Mouse (Mus musculus): ENCODE results near the gene Gpank1.

The Gpank1 gene

DNA sequence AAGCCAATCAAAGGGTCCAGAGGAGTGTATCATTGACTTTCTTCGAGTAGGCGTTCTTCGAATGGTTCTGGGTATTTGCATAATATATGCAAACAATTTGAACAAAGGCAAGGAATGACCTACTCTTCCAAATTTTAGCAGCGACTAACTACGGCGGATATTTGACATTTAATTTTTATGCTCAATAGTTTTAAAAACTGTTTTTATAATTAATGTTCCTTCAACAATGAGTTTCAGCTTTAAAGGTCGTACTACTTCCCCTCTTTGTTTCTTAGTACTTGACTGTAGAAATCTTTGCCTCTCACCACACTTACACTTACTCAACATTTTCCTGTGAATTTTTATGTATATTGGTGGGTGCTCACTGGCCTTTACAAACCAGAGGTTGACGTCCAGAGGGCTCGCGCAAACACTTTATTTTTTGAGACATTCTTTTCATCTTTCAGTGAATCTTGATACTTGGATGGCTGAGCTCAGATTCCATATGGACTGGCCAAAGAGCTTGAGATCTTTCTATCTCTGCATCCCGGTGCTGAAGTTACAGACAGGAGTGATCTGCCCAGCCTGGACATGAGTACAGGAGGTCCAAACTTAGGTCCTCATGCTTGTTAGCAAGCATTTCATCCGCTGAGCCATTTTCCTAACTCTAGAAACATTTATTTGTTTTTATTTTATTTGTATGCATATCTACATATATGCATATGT is 44.3 kb downstream of the Gpank1 start:
- H3K4me3 ChIP-seq (replicated peaks; ENCODE audit: low read length): peak overlapping the region; percentile 83
- H3K27me3 ChIP-seq (ENCODE audit: insufficient read depth, low read length): 0 out of 2 replicates have a peak, but pooled peaks cover 3% of the 10 kb centered on the region
- no peaks in the 10 kb centered on the region for H3K9me3 ChIP-seq (ENCODE audit: low read length)
- H3K36me3 ChIP-seq (ENCODE audit: insufficient read depth, low read length): peaks cover 39% of the 10 kb centered on the region
- H3K4me1 ChIP-seq (replicated peaks; ENCODE audit: low read depth, low read length): peaks cover 43% of the 10 kb centered on the region
- TF ChIP-seq NANOG (IDR thresholded peaks at IDR 0.05; ENCODE audit: borderline replicate concordance, low read length) (no peak), POU5F1 (IDR thresholded peaks at IDR 0.05; ENCODE audit: borderline replicate concordance, low read length) (peak; percentile 78; the same call in 1 of the 2 replicates)

DNA sequence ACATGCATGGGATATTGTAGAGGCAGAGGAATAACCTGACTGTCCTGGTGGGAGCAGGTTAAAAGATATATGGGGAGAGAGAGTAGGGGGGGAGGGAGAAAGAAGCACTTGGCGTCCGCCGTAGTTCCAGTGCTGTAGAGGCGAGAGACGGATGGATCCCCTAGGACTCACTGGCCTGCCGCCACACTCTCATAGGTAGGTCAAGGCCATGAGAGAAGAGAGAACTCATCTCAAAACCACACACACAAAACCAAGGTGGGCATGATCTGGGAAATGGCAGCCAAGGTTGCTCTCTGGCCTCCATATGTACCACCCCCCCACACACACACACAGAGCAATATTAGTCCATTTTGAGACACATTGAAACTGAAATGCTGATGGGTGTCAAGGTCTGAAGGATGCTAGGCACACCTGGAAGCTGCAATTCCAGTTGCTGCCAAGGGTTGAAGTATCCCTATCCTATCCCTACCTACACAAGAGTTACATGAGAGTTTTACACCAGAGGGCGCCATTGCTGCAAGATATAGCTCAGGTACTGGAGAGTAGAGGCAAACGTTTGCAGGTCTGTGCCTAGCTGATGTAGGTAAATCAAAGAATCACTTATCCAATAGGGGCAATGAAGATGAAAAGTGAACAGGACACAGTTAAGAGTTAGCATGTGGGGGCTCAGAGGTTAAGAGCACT is 45.2 kb downstream of the Gpank1 start:
- Histone ChIP-seq H3K9me3 (ENCODE audit: low read length) (no peaks in the 10 kb centered on the region), H3K4me3 (replicated peaks; ENCODE audit: low read length) (peak overlapping the region; percentile 83; the same call in 1 of the 2 replicates), H3K4me1 (replicated peaks; ENCODE audit: low read depth, low read length) (peaks cover 34% of the 10 kb centered on the region), H3K27me3 (ENCODE audit: insufficient read depth, low read length) (peaks cover 11% of the 10 kb centered on the region; the same call in 1 of the 2 replicates), H3K36me3 (ENCODE audit: insufficient read depth, low read length) (peaks cover 30% of the 10 kb centered on the region)
- TF ChIP-seq NANOG (IDR thresholded peaks at IDR 0.05; ENCODE audit: borderline replicate concordance, low read length): no peak
- peak; percentile 62 for TF ChIP-seq CTCF (conservative IDR thresholded peaks at IDR 0.05; ENCODE audit: low read length)

DNA sequence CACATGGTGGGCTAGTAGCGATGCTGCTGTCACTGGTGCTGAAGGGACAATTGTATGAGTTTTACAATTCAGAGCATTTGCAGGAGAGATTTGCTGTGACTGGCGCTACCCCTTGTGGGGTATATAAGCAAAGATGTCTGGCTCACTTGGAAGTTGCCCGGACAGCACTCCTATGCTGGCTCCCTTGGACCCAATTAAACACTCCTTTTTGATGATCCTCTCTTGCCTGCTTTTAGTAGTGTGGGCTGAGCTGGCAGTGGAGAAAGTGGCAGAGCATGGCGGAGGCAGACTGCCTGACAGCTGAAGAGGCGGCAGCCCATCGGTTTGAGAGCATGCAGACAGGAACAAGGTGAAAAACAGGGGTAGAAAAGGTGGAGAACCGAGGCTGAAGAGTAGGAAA is 46.5 kb downstream of the Gpank1 start:
- no peaks in the 10 kb centered on the region for H3K9me3 ChIP-seq (ENCODE audit: low read length)
- no peak for TF ChIP-seq CTCF (conservative IDR thresholded peaks at IDR 0.05; ENCODE audit: low read length)
- peaks cover 17% of the 10 kb centered on the region for H3K36me3 ChIP-seq (ENCODE audit: insufficient read depth, low read length)
- peaks cover 23% of the 10 kb centered on the region for H3K27me3 ChIP-seq (ENCODE audit: insufficient read depth, low read length)
- peaks cover 21% of the 10 kb centered on the region for H3K4me1 ChIP-seq (replicated peaks; ENCODE audit: low read depth, low read length)
- H3K4me3 ChIP-seq (replicated peaks; ENCODE audit: low read length): no peak overlapping the region

DNA sequence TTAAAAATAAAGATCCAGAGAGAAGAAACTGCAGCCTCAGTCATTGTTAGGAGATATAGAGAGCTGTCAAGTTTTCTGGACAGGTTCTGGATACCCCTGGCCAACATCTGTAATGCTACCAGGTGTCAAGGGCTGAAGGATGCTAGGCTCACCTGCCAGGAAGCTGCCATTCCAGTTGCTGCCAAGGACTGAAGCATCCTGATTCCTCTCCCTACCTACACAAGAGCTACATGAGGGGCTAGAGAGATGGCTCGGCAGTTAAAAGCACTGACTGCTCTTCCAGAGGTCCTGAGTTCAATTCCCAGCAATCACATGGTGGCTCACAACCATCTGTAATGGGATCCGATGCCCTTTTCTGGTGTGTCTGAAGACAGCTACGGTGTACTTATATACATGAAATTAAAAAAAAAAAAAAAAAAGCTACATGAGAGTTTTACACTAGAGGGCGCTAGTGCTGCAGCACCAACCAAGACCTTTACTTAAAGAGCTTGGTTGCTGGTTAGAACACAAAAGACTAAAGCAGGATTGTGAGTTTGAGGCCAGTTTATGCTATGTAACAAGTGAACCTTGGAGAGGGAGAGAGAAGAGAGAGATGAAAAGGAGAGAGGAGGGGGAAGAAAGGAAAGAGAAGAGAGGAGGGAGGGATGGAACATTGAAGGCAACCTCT is 47.4 kb downstream of the Gpank1 start:
- H3K4me3 ChIP-seq (replicated peaks; ENCODE audit: low read length): no peak overlapping the region
- no peaks in the 10 kb centered on the region for H3K9me3 ChIP-seq (ENCODE audit: low read length)
- H3K4me1 ChIP-seq (replicated peaks; ENCODE audit: low read depth, low read length): peaks cover 13% of the 10 kb centered on the region
- peaks cover 31% of the 10 kb centered on the region for H3K27me3 ChIP-seq (ENCODE audit: insufficient read depth, low read length)
- TF ChIP-seq CTCF (conservative IDR thresholded peaks at IDR 0.05; ENCODE audit: low read length) (peak; percentile 71), NANOG (IDR thresholded peaks at IDR 0.05; ENCODE audit: borderline replicate concordance, low read length) (no peak)
- H3K36me3 ChIP-seq (ENCODE audit: insufficient read depth, low read length): peaks cover 8% of the 10 kb centered on the region; the same call in 1 of the 2 replicates

DNA sequence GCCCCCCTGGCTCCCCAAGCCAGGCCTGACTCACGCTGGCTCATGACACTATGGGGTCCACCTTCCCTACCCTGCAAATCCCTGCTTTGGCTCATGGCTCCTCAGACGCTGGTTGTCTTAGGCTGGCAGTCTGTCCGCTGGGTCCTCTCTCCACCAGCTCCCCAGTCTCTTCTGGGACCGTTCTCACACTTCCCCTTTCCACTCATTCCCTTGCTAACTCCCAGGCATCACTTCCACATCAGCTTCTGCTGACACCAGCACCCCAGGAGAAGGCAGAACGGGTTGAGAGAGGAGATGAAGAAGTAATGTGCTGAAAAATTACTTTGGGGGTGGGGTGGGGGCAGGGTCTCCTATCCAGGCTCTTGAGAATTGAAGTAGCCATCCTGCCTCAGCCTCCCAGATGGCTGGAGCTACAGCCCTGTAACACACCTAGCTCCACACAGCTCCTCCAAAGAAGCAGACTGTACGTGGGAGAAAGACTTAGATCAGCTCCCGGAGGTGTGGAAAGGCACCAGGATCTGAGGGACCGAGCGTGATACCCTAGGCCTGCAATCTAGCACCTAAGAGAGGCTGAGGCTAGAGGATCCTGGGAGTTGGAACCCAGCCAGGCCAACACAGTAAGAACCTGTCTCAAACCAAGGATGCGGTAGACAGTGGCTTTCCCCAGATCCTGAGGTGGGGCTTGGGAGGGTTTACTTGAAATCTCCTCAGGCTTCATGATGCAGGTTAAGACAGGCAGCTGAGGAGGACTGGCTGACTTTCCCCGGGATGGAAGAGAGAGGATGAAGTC is 51.4 kb downstream of the Gpank1 start:
- H3K4me1 ChIP-seq (replicated peaks; ENCODE audit: low read depth, low read length): no peaks in the 10 kb centered on the region
- TF ChIP-seq NANOG (IDR thresholded peaks at IDR 0.05; ENCODE audit: borderline replicate concordance, low read length): no peak
- no peak for TF ChIP-seq CTCF (conservative IDR thresholded peaks at IDR 0.05; ENCODE audit: low read length)
- no peaks in the 10 kb centered on the region for H3K9me3 ChIP-seq (ENCODE audit: low read length)
- H3K27me3 ChIP-seq (ENCODE audit: insufficient read depth, low read length): peaks cover 39% of the 10 kb centered on the region
- peaks cover 4% of the 10 kb centered on the region; the same call in 1 of the 2 replicates for H3K36me3 ChIP-seq (ENCODE audit: insufficient read depth, low read length)
- no peak overlapping the region for H3K4me3 ChIP-seq (replicated peaks; ENCODE audit: low read length)

DNA sequence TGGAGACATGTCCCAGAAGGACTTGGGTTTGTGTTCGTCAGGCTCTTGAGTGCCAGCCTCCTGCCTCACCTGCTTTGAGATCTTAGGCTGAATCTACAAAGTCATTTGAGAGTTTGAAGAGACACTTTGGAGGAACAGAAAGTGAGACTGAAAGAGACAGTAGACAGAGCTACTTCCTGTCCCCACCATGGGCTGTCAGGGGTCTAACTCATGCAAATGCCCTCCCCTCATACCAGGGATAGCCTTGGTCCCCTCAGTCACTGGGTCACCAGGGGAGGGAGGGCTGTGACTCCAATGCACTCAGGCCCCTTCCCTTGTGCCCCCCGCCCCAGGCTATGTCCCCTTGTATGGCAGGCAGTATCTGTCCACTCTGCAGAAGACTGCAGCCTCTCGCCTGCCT is 52.1 kb downstream of the Gpank1 start:
- H3K4me1 ChIP-seq (replicated peaks; ENCODE audit: low read depth, low read length): no peaks in the 10 kb centered on the region
- no peak overlapping the region for H3K4me3 ChIP-seq (replicated peaks; ENCODE audit: low read length)
- H3K36me3 ChIP-seq (ENCODE audit: insufficient read depth, low read length): no peaks in the 10 kb centered on the region
- H3K9me3 ChIP-seq (ENCODE audit: low read length): no peaks in the 10 kb centered on the region
- H3K27me3 ChIP-seq (ENCODE audit: insufficient read depth, low read length): peaks cover 39% of the 10 kb centered on the region
- TF ChIP-seq POU5F1 (IDR thresholded peaks at IDR 0.05; ENCODE audit: borderline replicate concordance, low read length) (no peak), NANOG (IDR thresholded peaks at IDR 0.05; ENCODE audit: borderline replicate concordance, low read length) (no peak), CTCF (conservative IDR thresholded peaks at IDR 0.05; ENCODE audit: low read length) (no peak)
